Mouse (Mus musculus) cerebellum, adult (tissue): ENCODE measurements at regions not wholly inside any gene's neighbourhood (a gene's known extent, or its start where the extent isn't known, plus 50 kb on each side); places are given as distances from the start of the nearest gene placed in this dataset.

Source experiments
- ATAC-seq: cut with Nextera tagmentation; 2 replicates; pipeline ENCODE4 v1.9.2; 2017; ENCODE audit warnings: mild to moderate bottlenecking, moderate library complexity, mixed read lengths; ENCODE audit not compliant: insufficient number of reproducible peaks, low FRiP score, low TSS enrichment

DNA sequence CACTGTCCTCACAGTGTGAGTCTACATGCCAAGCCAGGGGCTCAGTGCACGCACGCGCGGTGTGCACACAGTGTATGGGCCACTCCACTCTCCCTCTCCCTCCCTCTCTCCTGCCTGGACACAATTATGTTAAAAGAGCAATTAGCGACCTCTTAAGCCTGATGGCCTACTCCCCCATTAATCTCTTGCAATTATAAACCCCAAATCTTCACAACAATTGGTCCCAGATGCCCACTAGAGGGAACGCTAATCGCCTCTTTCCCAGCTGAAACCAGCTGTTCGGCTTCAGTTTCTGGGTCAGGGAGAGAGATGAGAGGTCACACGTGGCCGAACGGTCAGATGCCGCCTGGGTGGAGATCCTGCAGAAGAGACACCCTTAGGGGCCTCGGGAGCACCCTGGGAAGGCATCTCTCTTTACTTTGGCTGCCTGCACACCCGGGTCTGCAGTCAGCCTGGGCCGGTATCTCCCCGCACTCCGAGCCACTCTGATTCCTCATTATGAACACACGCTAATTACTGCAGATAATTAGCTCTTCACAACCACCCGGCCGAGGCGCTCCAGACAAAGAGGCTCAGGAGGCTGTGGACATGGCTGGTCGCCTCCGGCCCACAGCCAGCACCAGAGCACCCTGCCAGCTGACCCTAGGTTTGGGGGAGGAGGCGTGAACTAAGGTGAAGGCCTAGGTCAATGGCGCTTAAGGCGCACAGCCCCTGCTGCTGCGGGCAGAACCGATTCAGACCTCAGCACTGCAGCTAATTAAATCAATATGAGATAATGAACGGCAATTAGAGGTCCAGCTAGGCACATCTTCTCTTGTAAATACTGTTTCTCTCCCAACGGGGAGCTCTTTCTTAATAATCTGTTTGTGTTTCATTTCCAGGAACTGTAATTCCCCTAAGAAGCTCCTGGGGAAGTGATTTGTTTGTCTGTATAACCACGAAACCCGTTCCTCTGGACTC is 250.3 kb downstream of the Cryba4 start:
- no peak for ATAC-seq

DNA sequence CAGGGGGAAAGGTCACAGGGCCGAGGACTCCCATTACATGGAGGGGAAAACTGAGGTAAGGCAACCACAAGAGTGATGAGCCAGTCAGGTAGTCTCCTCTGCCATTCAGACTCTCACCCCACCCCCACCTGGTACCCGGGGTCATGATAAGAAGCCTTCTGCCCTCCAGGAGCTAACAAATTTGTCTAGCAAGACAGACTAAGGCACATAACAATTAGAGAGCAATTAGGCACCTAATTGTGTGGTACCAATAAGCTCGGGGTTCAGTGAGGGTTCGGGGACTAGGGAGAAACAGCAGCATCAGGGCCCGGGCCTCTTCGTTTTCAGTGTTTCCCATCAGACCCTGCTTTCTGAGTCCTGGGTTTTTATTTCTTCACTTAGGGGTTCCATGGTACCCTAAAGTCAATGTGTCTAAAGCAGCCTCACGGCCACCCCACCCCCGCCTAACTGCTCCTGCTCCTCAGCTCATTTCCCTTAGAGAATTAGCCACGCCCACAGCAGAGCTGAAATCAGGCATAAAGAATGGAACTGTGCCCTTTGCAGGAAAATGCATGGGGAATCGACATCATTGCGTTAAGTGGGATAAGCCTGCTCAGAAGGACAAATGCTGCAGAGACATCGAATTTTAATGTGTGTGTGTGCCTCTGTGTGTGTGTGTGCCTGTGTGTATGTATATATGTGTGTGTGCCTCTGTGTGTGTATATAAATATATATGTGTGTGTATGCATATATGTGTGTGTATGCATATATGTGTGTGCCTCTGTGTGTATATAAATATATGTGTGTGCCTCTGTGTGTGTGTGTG is 249.3 kb downstream of the Cryba4 start:
- no peak for ATAC-seq

DNA sequence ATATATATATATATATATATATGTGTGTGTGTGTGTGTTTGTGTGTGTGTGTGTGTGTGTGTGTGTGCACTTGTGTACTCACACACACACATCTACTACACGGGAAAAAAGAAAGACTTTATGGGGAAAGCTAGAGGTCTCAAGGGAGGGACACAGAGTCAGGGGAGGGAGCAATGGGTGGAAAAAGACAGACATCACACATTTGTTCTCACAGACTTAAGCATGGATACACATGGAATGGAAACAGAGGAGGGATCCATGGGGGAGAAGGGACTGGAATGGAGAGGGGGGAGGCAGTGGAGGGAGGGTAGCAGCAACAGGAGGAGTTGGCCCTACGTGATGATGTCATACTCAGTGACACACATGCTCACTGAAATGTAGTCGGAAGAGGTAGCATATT is 248.3 kb downstream of the Cryba4 start:
- ATAC-seq, result no peak

DNA sequence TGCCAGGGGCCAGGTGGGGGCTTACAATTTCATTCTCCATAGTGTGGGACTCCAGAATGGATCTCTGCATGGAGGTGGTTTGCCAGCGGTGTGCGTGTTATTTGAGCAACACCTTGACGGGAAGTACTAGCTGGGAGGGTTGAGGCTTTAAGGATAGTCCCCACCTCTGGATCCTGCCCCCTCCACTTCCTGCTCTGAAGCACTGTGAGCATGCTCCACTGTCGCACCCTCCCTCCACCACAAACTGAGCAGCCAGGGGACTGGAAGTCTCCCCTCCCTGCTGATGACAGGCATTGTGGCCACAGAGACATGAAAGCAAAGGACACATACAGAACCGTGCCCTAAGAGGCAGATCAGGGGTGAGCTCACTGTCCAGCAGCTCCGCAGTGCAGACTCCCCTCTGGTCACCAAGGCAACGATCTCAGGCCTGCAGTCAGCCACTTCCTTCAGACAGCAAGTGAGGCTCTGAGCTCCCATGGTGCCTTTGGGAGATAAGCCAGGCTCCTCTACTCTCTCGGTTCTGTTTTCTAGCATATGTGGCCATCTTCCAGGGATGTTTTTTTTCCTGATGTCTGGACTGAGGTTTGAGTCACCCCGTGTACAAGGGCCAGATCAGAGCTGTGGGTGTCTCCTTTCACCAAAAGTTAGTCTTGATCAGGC is 239.7 kb downstream of the Cryba4 start:
- ATAC-seq, result no peak

DNA sequence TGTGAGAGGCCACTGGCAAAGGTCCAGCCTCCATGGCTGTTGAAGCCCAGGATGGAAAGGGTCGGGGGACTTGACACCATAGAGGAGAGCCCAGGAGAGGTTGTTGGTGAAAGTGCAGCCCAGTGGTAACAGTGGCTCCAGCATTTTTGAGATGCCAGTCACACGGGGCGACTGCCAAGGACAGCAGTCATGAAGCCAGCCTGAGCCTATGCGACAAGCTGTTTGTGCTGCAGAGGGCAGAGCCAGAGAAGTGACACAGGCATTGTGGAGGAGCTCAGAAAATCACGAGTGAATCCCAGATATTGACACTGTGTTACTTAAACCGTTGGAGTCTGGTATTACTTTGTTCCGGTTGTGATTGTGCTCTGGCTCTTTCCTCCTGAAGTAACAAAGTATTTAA is 233.4 kb downstream of the Cryba4 start:
- no peak for ATAC-seq

DNA sequence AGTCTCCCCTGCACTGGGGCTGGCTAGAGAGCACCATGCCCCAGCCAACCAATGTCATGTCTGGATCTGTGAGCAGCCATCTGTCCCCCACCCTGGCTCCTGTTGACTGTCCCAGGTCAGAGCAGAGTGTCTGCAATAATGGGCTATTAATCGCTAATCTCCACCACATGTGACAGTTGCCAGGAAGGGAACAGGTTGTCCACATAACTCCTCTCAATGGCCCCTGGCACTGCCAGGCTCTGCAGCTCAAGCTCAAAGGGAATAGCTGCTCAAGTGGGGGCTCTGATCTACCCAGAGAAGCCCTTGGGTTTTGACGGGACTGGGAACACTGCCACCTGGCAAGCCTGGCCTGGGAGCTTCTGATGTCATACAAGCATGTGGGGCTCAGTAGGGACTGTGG is 231.4 kb downstream of the Cryba4 start:
- 0 out of 2 replicates have a peak, but pooled peaks have one; percentile 20 for ATAC-seq

DNA sequence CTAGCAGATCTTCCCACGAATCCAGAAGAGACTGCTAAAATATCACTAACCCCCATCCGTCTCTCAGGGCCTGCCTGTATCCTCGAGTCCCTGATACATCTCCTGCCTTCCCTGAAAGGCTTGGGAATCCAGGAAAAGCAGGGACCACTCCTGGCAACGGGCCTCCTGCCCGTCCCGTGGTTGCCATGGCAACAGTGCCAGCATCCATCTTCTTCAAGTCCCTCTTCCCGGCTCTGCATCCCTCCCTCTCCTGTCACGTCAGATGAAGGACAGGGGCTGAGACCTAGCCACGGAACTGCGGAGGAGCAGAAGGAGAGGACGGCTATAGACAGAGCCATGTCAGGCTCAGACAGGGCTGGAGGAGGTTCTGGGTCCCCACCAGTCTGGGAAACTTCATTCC is 222.4 kb downstream of the Cryba4 start:
- no peak for ATAC-seq

DNA sequence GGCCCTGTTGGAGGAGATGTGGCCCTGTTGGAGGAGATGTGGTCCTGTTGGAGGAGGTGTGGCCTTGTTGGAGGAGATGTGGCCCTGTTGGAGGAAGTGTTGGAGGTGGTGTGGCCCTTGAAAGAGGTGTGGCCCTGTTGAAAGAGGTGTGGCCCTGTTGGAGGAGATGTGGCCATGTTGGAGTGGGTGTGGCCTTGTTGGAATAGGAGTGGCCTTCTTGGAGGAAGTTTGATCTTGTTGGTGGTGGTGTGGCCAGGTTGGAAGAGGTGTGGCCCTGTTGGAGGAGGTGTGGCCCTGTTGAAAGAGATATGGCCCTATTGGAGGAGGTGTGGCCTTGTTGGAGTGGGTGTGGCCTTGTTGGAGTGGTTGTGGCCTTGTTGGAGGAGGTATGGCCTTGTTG is 220.3 kb downstream of the Cryba4 start:
- ATAC-seq, result no peak

DNA sequence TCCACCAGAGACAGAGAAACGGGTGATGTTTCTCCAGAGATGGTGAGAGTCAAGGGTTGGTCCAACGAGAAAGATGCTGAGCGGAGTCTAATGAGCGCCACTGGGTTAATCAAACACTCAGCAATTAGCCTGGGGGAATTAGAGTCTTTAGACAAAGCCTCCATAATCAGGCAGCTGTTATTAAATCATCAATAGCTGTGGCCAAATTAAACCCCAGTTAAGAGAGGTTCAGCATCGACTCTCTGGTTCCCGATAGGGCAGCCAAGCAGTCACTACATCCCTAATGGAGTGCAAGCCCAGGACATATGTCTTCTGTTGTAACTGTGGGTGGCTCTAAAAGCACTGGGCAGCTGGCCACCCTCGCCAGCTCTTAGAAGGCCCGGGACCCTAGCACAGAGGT is 216.9 kb downstream of the Cryba4 start:
- no peak for ATAC-seq

DNA sequence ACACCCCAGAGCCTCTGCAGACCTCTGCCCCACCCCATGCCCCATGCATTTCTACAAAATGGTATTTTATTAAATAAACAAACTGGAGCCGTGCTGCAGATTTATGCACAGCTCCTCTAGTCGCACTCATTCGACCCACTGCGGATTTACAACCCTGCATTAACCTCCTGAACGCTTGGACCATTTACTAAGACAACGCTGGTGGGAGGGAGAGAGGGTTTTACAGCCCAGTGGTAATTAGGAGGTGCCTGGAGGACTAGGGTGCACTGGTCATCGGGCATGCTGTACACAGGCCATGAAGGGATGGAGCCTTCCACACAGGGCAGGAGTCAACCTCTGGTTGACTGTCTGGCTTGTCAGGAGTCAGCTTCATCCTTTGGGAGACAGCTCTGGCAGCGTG is 215.2 kb downstream of the Cryba4 start:
- ATAC-seq, result no peak

DNA sequence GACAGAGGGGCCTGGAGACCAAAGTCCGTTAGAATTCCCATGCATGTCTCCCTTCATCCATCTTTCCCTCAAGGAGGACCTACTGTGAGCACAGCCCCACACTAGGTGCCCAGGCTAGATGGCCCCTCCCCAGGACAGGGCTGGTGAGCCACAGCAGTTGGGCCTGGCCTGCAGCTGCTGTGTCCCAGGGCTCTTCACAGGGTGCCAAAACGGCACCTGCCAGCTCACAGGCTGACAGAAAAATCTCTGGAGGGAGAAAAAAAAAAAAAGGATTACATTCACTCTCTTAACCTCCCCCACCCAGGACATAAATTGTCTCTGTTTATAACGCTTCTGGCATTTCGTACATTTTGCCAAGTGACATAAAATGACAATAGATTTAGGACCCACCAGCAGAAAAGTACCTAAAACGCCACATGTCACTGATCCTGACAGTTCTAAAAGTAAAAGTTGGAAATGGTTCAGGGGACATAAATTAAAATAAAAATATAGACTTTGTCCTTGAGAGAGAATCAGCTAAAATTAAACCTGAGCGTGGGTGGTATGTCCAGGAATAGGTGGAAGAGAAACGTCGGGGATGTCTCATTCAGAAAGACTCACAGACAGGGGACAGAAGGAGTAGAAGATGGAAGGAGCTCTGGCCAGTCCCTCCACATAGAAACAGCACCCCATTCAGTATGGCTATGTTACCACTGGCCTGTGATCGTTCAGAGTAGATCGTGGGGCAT is 212.5 kb downstream of the Cryba4 start:
- ATAC-seq, result no peak

DNA sequence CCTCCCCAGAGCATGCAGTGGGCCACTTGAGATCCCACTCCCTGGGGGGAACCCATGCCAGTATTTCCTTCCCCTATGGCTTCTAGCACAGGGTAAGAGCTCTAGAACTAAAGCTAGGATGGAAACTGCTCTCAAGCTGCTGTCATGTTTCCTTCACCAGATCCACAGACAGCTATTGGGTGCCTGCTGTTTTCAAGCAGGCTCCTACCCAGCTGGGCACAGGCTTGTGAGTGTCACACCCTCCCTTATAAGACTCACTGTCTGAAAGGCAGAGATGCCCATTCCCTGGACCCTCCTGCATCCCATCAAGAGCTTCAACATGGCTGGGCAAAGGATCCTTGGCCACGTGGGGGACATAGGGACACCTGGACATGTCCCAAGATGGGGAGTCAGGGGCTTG is 211.6 kb downstream of the Cryba4 start:
- no peak for ATAC-seq

DNA sequence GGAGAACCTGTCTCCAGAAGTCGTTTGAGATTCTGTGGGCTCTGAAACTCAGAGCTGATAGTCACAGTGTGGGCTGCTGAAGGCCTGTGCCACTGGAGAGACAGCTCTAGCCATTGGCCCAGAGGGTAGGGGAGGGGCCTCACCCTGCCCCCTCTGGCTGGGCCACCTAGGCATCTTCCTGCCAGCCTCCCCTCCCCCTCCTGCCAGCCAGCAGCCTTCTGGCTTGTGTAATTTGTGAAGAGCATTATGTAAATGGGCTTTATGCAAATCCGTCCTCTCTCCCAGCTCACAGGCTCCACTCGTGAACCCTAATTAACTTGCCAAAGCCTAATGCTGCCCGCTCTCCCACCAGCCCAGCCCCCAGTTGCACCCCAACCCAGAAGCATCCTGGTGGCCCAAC is 211.0 kb downstream of the Cryba4 start:
- no peak for ATAC-seq

DNA sequence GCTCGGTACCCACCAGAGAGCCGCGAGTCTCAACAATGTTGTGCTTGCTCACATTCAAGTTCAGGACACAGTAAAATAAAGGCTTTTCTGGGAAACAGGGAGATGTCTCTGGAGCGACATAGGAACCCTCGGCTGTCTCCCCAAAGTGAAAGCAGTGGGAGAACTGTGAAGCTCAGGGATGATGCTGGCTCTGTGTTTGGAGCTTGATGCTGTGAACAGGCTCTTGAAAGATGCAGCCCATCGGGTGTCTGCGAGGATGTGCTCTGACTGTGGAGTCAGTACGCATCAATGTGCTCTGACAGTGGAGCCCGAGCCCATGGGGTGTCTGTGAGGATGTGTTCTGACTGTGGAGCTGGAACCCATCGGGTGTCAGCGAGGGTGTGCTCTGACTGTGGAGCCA is 210.1 kb downstream of the Cryba4 start:
- ATAC-seq, result no peak

DNA sequence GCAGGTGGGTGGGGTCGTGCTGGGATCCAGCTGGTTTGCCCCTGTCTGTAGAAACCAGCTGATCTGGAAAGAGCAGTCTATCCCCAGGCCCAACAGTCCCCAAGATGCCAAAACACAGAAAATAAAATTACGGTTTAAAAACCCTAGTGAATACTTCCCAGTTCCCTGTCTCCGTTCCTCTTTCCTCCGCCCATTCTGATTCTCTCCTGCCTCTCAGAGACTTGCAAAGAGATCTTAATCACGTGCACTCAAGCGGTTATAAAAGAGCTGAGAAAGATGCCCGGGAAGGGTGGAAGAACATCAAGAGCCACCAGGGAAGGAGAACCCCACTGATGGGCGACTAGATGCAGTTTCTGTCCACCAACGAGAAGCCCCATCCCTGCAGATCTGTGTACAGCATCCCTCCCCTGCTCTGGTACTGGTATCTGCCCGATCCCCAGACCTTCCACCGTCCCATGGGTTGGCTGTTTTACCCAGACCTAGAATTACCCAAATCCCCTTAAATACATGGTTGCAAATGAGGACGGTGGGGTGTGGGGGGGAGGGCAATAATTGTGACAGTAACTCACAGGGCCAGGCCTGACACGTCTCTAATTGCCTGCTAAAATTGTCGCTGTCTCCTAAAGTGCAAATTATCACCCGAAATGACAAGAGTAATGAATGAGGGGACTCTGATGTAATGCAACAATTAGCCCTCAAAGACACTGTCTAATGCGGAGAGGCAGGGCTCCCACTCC is 202.1 kb downstream of the Cryba4 start:
- ATAC-seq, result no peak

DNA sequence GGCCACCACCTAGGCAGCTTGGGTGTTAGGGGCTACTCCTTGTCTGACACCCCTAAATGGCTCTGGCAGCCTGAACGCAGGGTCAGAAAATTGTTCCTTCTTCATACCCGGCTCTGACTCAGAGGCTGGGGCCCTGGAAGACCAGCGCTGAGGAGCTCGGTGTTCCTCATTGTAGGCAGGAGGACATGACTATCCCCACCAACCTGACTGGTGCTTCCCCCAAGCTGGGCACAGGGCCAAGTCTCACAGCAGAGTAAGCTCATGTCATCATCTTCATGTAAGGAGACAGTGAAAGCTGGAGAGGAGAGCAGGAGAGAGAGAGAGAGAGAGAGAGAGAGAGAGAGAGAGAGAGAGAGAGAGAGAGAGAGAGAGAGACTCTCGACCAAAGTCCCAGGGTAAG is 201.4 kb downstream of the Cryba4 start:
- no peak for ATAC-seq

DNA sequence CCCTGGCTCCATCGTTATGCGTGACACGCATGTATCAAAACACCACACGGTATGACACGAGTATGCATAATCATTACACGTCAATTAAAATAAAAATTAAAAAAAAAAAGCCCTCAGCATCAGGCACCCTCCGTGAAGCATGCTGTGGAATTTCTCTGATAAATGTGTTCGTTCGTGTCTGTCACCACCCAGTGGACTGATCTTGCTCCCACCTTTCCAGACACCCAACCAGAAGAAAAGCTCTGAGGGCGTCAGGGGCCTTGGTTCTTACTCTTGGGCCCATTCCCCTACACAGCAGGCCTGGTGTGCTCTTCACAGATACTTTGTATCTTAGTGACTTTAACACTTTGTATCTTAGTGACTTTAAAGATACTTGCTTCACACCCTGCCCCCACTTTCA is 200.5 kb downstream of the Cryba4 start:
- no peak for ATAC-seq

DNA sequence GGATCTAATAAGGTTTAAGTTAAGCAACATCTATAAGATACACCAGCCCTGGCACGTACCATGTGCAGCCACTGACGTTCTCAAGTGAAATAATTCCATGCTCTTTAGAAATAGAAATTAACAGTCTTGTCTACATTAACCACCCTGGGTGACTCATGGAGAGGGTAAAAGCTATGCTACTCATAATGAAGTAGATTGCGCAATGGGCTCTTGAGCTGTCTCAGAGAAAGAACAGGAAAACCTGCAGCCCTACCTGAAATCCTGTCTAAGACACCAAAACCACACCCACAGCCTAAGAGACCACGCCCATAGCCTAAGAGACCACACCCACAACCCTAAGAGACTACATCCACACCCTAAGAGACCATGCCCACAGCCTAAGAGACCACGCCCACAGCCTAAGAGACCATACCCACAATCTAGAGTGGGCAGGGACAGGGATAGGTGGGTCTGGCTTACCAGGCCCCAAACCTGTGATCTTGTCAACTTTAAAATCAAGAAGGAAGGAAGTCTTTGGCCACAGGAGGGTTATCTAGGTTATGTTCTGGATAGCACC is 198.6 kb downstream of the Cryba4 start:
- no peak for ATAC-seq

DNA sequence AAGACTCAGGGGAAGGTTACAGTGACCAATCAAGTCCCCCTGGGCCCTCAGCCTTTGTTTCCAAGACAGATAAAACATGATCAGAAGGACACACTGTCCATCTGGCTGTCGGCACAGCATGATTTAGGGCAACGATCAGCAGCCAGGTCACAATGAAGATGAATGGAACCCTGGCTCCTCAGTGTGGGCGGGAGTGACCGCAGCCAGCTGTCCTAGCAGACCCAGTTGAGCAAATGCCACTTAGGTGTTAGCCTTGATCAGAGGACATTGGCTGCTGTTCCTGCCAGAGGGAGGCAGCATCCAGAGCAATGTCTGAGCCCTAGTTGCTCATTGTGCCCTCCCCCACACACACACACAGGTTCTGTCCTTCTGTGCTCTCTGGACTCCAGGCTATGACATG is 197.3 kb downstream of the Cryba4 start:
- ATAC-seq, result no peak
